Mouse (Mus musculus): ENCODE measurements around the gene Rps26. TPM values are rescaled to one million over a fixed set of nuclear protein-coding genes. Genes with fewer than 3 reads are reported as not detected.

Gene Rps26
- polyA plus RNA-seq, 1 experiment: 1,658 TPM

GRCm38 (mm10) chr10:128663441-128664220, 37.1 kb upstream of the Rps26 start:
- H3K27me3 ChIP-seq (ENCODE audit: control insufficient read depth, insufficient read depth, insufficient read length): no peaks in the 10 kb centered on the region
- H3ac ChIP-seq (ENCODE audit: control insufficient read depth, insufficient read length): no peak overlapping the region
- H3K4me2 ChIP-seq (ENCODE audit: low read depth): no peak overlapping the region
- no peak overlapping the region for H3K4me3 ChIP-seq
- no peak for TF ChIP-seq SRF (IDR thresholded peaks at IDR 0.05; ENCODE audit: control insufficient read depth, insufficient read length, low read depth)
- TF ChIP-seq REST (IDR thresholded peaks at IDR 0.05; ENCODE audit: insufficient read depth, insufficient read length): no peak
- TF ChIP-seq MYOD1 (IDR thresholded peaks at IDR 0.05; ENCODE audit: control insufficient read depth in 1 of 3, insufficient read length in 2 of 3, low read depth in 2 of 3): no peak
- no peak for TF ChIP-seq MYOG (IDR thresholded peaks at IDR 0.05; ENCODE audit: control insufficient read depth in 1 of 3, insufficient read depth in 1 of 3, insufficient read length in 2 of 3, low read depth in 2 of 3)
- no peak for TF ChIP-seq TCF12 (IDR thresholded peaks at IDR 0.05; ENCODE audit: insufficient read depth, poor library complexity, severe bottlenecking)
- no peak for TF ChIP-seq POLR2AphosphoS2 (IDR thresholded peaks at IDR 0.05; ENCODE audit: insufficient read length, low read depth)
- no peak for TF ChIP-seq E2F4 (IDR thresholded peaks at IDR 0.05; ENCODE audit: insufficient read depth)
- TF ChIP-seq POLR2A (IDR thresholded peaks at IDR 0.05; ENCODE audit: insufficient read length, low read depth): no peak
- TF ChIP-seq USF1 (IDR thresholded peaks at IDR 0.05; ENCODE audit: low read depth): no peak
- no peak for TF ChIP-seq CEBPB (IDR thresholded peaks at IDR 0.05; ENCODE audit: insufficient read depth, poor library complexity, severe bottlenecking)
- TF ChIP-seq MAX (IDR thresholded peaks at IDR 0.05; ENCODE audit: low read depth): no peak
- TF ChIP-seq TCF3 (IDR thresholded peaks at IDR 0.05; ENCODE audit: insufficient read length, low read depth): no peak
- no peaks in the 10 kb centered on the region for H3K79me2 ChIP-seq (ENCODE audit: control insufficient read depth, insufficient read depth)
- no peaks in the 10 kb centered on the region for H3K36me3 ChIP-seq (ENCODE audit: control insufficient read depth, insufficient read depth)

- no peaks in the 10 kb centered on the region for H3K79me2 ChIP-seq (ENCODE audit: control insufficient read depth, insufficient read depth)
- no peak overlapping the region for H3ac ChIP-seq (ENCODE audit: control insufficient read depth, insufficient read length)
- H3K36me3 ChIP-seq (ENCODE audit: control insufficient read depth, insufficient read depth): no peaks in the 10 kb centered on the region
- no peaks in the 10 kb centered on the region for H3K27me3 ChIP-seq (ENCODE audit: control insufficient read depth, insufficient read depth, insufficient read length)
- H3K4me2 ChIP-seq (ENCODE audit: low read depth): no peak overlapping the region
- no peak overlapping the region for H3K4me3 ChIP-seq
- TF ChIP-seq POLR2AphosphoS2 (IDR thresholded peaks at IDR 0.05; ENCODE audit: insufficient read length, low read depth): no peak
- TF ChIP-seq MYOG (IDR thresholded peaks at IDR 0.05; ENCODE audit: control insufficient read depth in 1 of 3, insufficient read depth in 1 of 3, insufficient read length in 2 of 3, low read depth in 2 of 3): no peak
- no peak for TF ChIP-seq REST (IDR thresholded peaks at IDR 0.05; ENCODE audit: insufficient read depth, insufficient read length)
- no peak for TF ChIP-seq CEBPB (IDR thresholded peaks at IDR 0.05; ENCODE audit: insufficient read depth, poor library complexity, severe bottlenecking)
- TF ChIP-seq MAX (IDR thresholded peaks at IDR 0.05; ENCODE audit: low read depth): no peak
- TF ChIP-seq E2F4 (IDR thresholded peaks at IDR 0.05; ENCODE audit: insufficient read depth): no peak
- no peak for TF ChIP-seq MYOD1 (IDR thresholded peaks at IDR 0.05; ENCODE audit: control insufficient read depth in 1 of 3, insufficient read length in 2 of 3, low read depth in 2 of 3)
- no peak for TF ChIP-seq SRF (IDR thresholded peaks at IDR 0.05; ENCODE audit: control insufficient read depth, insufficient read length, low read depth)
- no peak for TF ChIP-seq USF1 (IDR thresholded peaks at IDR 0.05; ENCODE audit: low read depth)
Observed at GRCm38 (mm10) chr10:128662465-128662864, 35.9 kb upstream of the Rps26 start.

GRCm38 (mm10) chr10:128659490-128659889, 32.9 kb upstream of the Rps26 start:
- H3K4me2 ChIP-seq (ENCODE audit: low read depth): no peak overlapping the region
- H3K79me2 ChIP-seq (ENCODE audit: control insufficient read depth, insufficient read depth): no peaks in the 10 kb centered on the region
- no peak overlapping the region for H3ac ChIP-seq (ENCODE audit: control insufficient read depth, insufficient read length)
- no peaks in the 10 kb centered on the region for H3K27me3 ChIP-seq (ENCODE audit: control insufficient read depth, insufficient read depth, insufficient read length)
- TF ChIP-seq TCF12 (IDR thresholded peaks at IDR 0.05; ENCODE audit: insufficient read depth, poor library complexity, severe bottlenecking) (no peak), MYOG (IDR thresholded peaks at IDR 0.05; ENCODE audit: control insufficient read depth in 1 of 3, insufficient read depth in 1 of 3, insufficient read length in 2 of 3, low read depth in 2 of 3) (no peak), MAX (IDR thresholded peaks at IDR 0.05; ENCODE audit: low read depth) (no peak), MYOD1 (IDR thresholded peaks at IDR 0.05; ENCODE audit: control insufficient read depth in 1 of 3, insufficient read length in 2 of 3, low read depth in 2 of 3) (no peak), REST (IDR thresholded peaks at IDR 0.05; ENCODE audit: insufficient read depth, insufficient read length) (no peak), POLR2A (IDR thresholded peaks at IDR 0.05; ENCODE audit: insufficient read length, low read depth) (no peak), SRF (IDR thresholded peaks at IDR 0.05; ENCODE audit: control insufficient read depth, insufficient read length, low read depth) (no peak), CEBPB (IDR thresholded peaks at IDR 0.05; ENCODE audit: insufficient read depth, poor library complexity, severe bottlenecking) (no peak), E2F4 (IDR thresholded peaks at IDR 0.05; ENCODE audit: insufficient read depth) (no peak), POLR2AphosphoS2 (IDR thresholded peaks at IDR 0.05; ENCODE audit: insufficient read length, low read depth) (no peak), USF1 (IDR thresholded peaks at IDR 0.05; ENCODE audit: low read depth) (no peak), TCF3 (IDR thresholded peaks at IDR 0.05; ENCODE audit: insufficient read length, low read depth) (no peak)
- no peaks in the 10 kb centered on the region for H3K36me3 ChIP-seq (ENCODE audit: control insufficient read depth, insufficient read depth)
- no peak overlapping the region for H3K4me3 ChIP-seq

GRCm38 (mm10) chr10:128657844-128658243, 31.3 kb upstream of the Rps26 start:
- Histone ChIP-seq H3K4me3 (no peak overlapping the region), H3K4me2 (ENCODE audit: low read depth) (peak overlapping the region; percentile 28), H3K36me3 (ENCODE audit: control insufficient read depth, insufficient read depth) (no peaks in the 10 kb centered on the region), H3K27me3 (ENCODE audit: control insufficient read depth, insufficient read depth, insufficient read length) (no peaks in the 10 kb centered on the region), H3K79me2 (ENCODE audit: control insufficient read depth, insufficient read depth) (no peaks in the 10 kb centered on the region), H3ac (ENCODE audit: control insufficient read depth, insufficient read length) (no peak overlapping the region)
- TF ChIP-seq E2F4 (IDR thresholded peaks at IDR 0.05; ENCODE audit: insufficient read depth): no peak
- TF ChIP-seq MAX (IDR thresholded peaks at IDR 0.05; ENCODE audit: low read depth): no peak
- peak in 2 of 3 experiments; percentile 57 to 76 for TF ChIP-seq MYOG (IDR thresholded peaks at IDR 0.05; ENCODE audit: control insufficient read depth in 1 of 3, insufficient read depth in 1 of 3, insufficient read length in 2 of 3, low read depth in 2 of 3)
- peak; percentile 38 to 79 (median 73) for TF ChIP-seq MYOD1 (IDR thresholded peaks at IDR 0.05; ENCODE audit: control insufficient read depth in 1 of 3, insufficient read length in 2 of 3, low read depth in 2 of 3)
- no peak for TF ChIP-seq TCF12 (IDR thresholded peaks at IDR 0.05; ENCODE audit: insufficient read depth, poor library complexity, severe bottlenecking)
- no peak for TF ChIP-seq REST (IDR thresholded peaks at IDR 0.05; ENCODE audit: insufficient read depth, insufficient read length)
- TF ChIP-seq USF1 (IDR thresholded peaks at IDR 0.05; ENCODE audit: low read depth): no peak
- no peak for TF ChIP-seq SRF (IDR thresholded peaks at IDR 0.05; ENCODE audit: control insufficient read depth, insufficient read length, low read depth)
- no peak for TF ChIP-seq TCF3 (IDR thresholded peaks at IDR 0.05; ENCODE audit: insufficient read length, low read depth)
- no peak for TF ChIP-seq POLR2A (IDR thresholded peaks at IDR 0.05; ENCODE audit: insufficient read length, low read depth)
